In the genomic region with DNA sequence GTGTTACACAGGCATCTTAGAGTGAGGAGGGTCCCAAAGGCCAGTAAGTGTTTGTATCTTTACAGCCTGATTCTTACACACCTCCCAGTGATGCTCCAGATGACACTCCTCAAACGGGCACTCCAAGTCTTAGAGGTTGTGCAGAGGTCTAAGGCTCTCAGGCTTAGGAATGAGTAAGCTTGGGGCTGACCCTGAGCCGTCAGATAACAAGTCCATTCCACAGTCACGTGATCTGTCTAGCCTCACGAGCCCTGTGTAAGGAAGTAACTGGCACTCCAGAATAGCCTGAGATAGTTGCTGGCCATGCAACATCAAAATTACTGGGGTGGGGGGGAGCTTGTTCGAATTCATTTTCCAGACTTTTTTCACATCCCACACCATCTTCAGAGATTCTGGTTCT, we compare ENCODE assay signal across 1 mouse cellular context.
TF ChIP-seq lines count a peak whose summit lies in the region.

No protein-coding gene starts in this region.

TF ChIP-seq in MEL, 35 proteins besides CTCF, POLR2A, EP300 and RAD21:
- peak; percentile 36; the same call in 1 of the 2 replicates for TF ChIP-seq USF1 (IDR thresholded peaks at IDR 0.05; ENCODE audit: low read depth, low read length)
- no peak for TF ChIP-seq SMC3 (IDR thresholded peaks at IDR 0.05; ENCODE audit: low read depth, low read length)
